Mouse (Mus musculus) stomach, embryonic 14.5 days (tissue): Measurements from ENCODE around the gene Lime1. TPM values are rescaled to one million over a fixed set of nuclear protein-coding genes. Genes with fewer than 3 reads are reported as not detected.

Experiments
- ATAC-seq: fragments of 200-750 bp; cut with Nextera tagmentation; 2 replicates; pipeline ENCODE4 v1.8.0; 2017; ENCODE audit warnings: low read depth, moderate TSS enrichment; ENCODE audit not compliant: insufficient number of reproducible peaks, insufficient read depth, low FRiP score
- H3K27ac ChIP-seq: fragments of 300-500 bp; sonication (generic); 2 replicates; pipeline ENCODE4 v1.5.1; 2014; ENCODE audit warnings: mild to moderate bottlenecking, low read length, moderate library complexity, mixed read lengths
- H3K27me3 ChIP-seq: fragments of 300-500 bp; sonication (generic); 2 replicates; pipeline ENCODE4 v1.6.1; 2014; ENCODE audit warnings: low read length, control low read depth, mixed read lengths; ENCODE audit not compliant: control insufficient read depth, insufficient read depth
- H3K36me3 ChIP-seq: fragments of 300-500 bp; sonication (generic); 2 replicates; pipeline ENCODE4 v1.6.1; 2014; ENCODE audit warnings: mild to moderate bottlenecking, control low read depth, low read length, moderate library complexity, mixed read lengths; ENCODE audit not compliant: control insufficient read depth, insufficient read depth
- H3K4me1 ChIP-seq: fragments of 300-500 bp; sonication (generic); 2 replicates; pipeline ENCODE4 v1.6.1; 2014; ENCODE audit warnings: low read length, control low read depth, mixed read lengths; ENCODE audit not compliant: control insufficient read depth, insufficient read depth
- H3K4me2 ChIP-seq: fragments of 300-500 bp; sonication (generic); replicated peaks from 2 replicates; pipeline ENCODE4 v1.6.1; 2014; ENCODE audit warnings: low read depth, low read length, control low read depth
- H3K4me3 ChIP-seq: fragments of 300-500 bp; sonication (generic); 2 replicates; pipeline ENCODE4 v1.5.1; 2014; ENCODE audit warnings: low read depth, low read length, control low read depth
- H3K9ac ChIP-seq: fragments of 300-500 bp; sonication (generic); replicated peaks from 2 replicates; pipeline ENCODE4 v1.6.1; 2014; ENCODE audit warnings: low read depth, mild to moderate bottlenecking, control low read depth, low read length, moderate library complexity, mixed read lengths
- H3K9me3 ChIP-seq: fragments of 300-500 bp; sonication (generic); 2 replicates; pipeline ENCODE4 v1.6.1; 2016; ENCODE audit warnings: low read depth, low read length, control low read depth; ENCODE audit not compliant: control insufficient read depth
- WGBS: fragments of 180-500 bp; shearing (Covaris S2); extraction: QIAGEN DNeasy Blood & Tissue Kit; methylation state at CpG from one replicate; pipeline ENCODE4 v1.1.7; 2014; 5-methylcytosine and 5-hydroxymethylcytosine counted together
- polyA plus RNA-seq: library from polyadenylated mRNA; unstranded; fragments of >200 nt; fragmentation: Nextera tagmentation; extraction: Ambion mirVana; gene quantifications from 2 replicates; pipeline ENCODE4 v1.2.1, GENCODE M21; 2014

The Lime1 gene
- polyA plus RNA-seq, 1 experiment from 2014 or later: 20.8 TPM

GRCm38 (mm10) chr2:181365655-181366075 is 14.2 kb upstream of the Lime1 start:
- Histone ChIP-seq H3K4me1 (peaks cover 14% of the 10 kb centered on the region), H3K9ac (peak overlapping the region; percentile 83), H3K4me2 (peak overlapping the region; percentile 85), H3K9me3 (no peaks in the 10 kb centered on the region), H3K4me3 (peak overlapping the region; percentile 89), H3K36me3 (peaks cover 36% of the 10 kb centered on the region), H3K27ac (peak overlapping the region; percentile 89), H3K27me3 (no peaks in the 10 kb centered on the region)
- ATAC-seq: peak; percentile 60; the same call in 1 of the 2 replicates
- WGBS: under 1% methylated on average over 20 of the region's 20 CpGs

DNA sequence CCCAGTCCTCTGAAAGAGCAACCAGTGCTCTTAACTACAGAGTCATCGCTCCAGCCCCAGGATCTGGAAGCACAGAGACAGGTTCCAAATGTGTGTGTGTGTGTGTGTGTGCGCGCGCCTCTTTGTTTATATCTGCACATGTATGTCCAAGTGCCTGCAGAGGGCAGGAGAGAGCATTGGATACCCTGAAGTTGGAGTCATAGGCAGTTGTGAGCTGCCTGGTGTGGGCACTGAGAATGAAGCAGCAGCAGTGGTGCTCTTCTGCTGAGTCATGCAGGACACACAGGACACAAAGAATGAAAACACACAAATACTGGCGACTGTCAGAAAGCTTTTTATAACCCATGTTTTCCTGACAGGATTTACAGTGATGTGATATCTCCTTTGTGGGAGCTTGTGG is 9.9 kb upstream of the Lime1 start:
- H3K27me3 ChIP-seq: no peaks in the 10 kb centered on the region
- ATAC-seq: no peak
- WGBS: 98% methylated on average over 5 of the region's 5 CpGs

GRCm38 (mm10) chr2:181375787-181376186 is 4.1 kb upstream of the Lime1 start:
- no peaks in the 10 kb centered on the region for H3K4me1 ChIP-seq
- no peak overlapping the region for H3K4me3 ChIP-seq
- 99% methylated on average over 2 of the region's 2 CpGs for WGBS
- H3K9ac ChIP-seq: no peak overlapping the region
- H3K27ac ChIP-seq: no peak overlapping the region
- ATAC-seq: no peak
- peaks cover 25% of the 10 kb centered on the region for H3K36me3 ChIP-seq
- H3K9me3 ChIP-seq: no peaks in the 10 kb centered on the region
- H3K4me2 ChIP-seq: no peak overlapping the region
- no peaks in the 10 kb centered on the region for H3K27me3 ChIP-seq

More for the DNA sequence above, 9.9 kb upstream of the Lime1 start:
- Histone ChIP-seq H3K4me1 (peaks cover 7% of the 10 kb centered on the region), H3K9me3 (no peaks in the 10 kb centered on the region), H3K36me3 (peaks cover 17% of the 10 kb centered on the region), H3K27ac (no peak overlapping the region), H3K9ac (no peak overlapping the region), H3K4me2 (no peak overlapping the region), H3K4me3 (no peak overlapping the region)

- no peak for ATAC-seq
- no peaks in the 10 kb centered on the region for H3K9me3 ChIP-seq
- no peak overlapping the region for H3K9ac ChIP-seq
- H3K4me2 ChIP-seq: no peak overlapping the region
- H3K4me3 ChIP-seq: no peak overlapping the region
- H3K27me3 ChIP-seq: no peaks in the 10 kb centered on the region
- H3K4me1 ChIP-seq: no peaks in the 10 kb centered on the region
- no peak overlapping the region for H3K27ac ChIP-seq
- 77% methylated on average over 2 of the region's 2 CpGs for WGBS
- peaks cover 33% of the 10 kb centered on the region for H3K36me3 ChIP-seq
Measured at GRCm38 (mm10) chr2:181377230-181377629, 2.6 kb upstream of the Lime1 start.

DNA sequence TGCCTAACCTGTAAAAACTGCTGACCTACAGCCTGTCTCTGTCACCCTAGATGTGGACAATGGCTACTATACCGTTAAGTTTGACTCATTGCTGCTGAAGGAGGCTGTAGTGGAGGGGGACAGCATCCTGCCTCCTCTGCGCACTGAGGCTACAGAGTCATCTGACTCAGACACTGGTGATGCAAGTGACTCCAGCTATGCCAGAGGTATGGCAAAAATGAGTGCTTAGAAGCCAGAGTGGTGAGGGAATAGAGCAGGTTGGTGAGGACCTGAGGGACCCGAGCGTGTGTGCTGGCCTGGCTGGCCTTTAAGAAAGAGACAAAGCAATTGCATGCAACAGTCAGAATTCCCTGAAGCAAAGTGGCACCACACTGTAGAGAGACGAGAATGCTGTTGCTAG is 1.2 kb upstream of the Lime1 start:
- Histone ChIP-seq H3K36me3 (peaks cover 45% of the 10 kb centered on the region), H3K4me2 (no peak overlapping the region), H3K4me3 (no peak overlapping the region), H3K27me3 (no peaks in the 10 kb centered on the region), H3K4me1 (no peaks in the 10 kb centered on the region), H3K9ac (no peak overlapping the region), H3K27ac (no peak overlapping the region), H3K9me3 (no peaks in the 10 kb centered on the region)
- no peak for ATAC-seq
- 91% methylated on average over 5 of the region's 5 CpGs for WGBS

DNA sequence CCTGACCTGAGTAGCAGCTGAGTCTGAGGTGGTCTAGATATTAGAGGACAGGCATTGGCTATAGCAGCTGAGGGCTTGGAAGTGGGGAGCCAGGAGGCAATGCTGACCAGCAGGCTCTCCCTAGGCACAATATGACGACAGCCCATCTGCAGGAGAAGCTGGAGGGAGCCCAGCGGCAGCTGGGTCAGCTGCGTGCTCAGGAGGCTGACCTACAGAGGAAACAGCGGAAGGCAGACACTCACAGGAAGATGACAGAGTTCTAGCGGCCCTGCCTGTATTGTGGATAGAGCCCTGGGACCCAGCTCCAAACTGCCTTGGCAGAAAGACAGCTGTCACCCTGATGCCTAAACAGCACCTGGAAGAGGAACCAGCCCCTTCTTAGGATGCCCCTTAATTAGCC is 373 bp downstream of the Lime1 start:
- H3K9ac ChIP-seq: no peak overlapping the region
- no peak overlapping the region for H3K4me3 ChIP-seq
- peaks cover 46% of the 10 kb centered on the region for H3K36me3 ChIP-seq
- WGBS: 86% methylated on average over 5 of the region's 5 CpGs
- H3K9me3 ChIP-seq: no peaks in the 10 kb centered on the region
- ATAC-seq: no peak
- H3K27ac ChIP-seq: no peak overlapping the region
- H3K4me2 ChIP-seq: no peak overlapping the region
- no peaks in the 10 kb centered on the region for H3K27me3 ChIP-seq
- H3K4me1 ChIP-seq: no peaks in the 10 kb centered on the region

DNA sequence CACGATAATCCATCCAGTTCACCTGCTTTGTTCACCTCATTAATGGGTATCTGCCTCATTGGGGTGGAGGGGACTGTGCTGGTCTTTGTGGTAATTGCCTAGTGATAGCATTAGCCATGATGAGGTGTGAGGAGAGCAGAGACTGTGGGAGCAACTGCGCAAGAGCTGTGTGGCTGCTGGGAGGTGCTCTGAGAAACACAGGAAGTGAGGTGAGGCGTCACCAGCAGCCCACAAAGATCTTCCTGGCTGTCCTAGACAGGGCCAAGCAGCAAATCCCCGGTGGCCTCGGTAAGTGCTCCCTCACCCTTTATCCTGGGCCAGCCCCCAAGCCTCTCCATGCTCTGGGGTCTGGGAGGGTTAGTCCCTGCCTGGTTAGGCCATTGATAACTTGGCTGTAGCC is 1.2 kb downstream of the Lime1 start:
- no peak overlapping the region for H3K4me3 ChIP-seq
- no peaks in the 10 kb centered on the region for H3K27me3 ChIP-seq
- WGBS: 87% methylated on average over 5 of the region's 5 CpGs
- H3K36me3 ChIP-seq: peaks cover 46% of the 10 kb centered on the region
- H3K27ac ChIP-seq: no peak overlapping the region
- H3K4me1 ChIP-seq: no peaks in the 10 kb centered on the region
- ATAC-seq: no peak
- no peak overlapping the region for H3K4me2 ChIP-seq
- no peaks in the 10 kb centered on the region for H3K9me3 ChIP-seq
- H3K9ac ChIP-seq: no peak overlapping the region

- no peaks in the 10 kb centered on the region for H3K4me1 ChIP-seq
- H3K27ac ChIP-seq: no peak overlapping the region
- no peak for ATAC-seq
- H3K4me3 ChIP-seq: no peak overlapping the region
- H3K9ac ChIP-seq: no peak overlapping the region
- no peaks in the 10 kb centered on the region for H3K27me3 ChIP-seq
- peaks cover 46% of the 10 kb centered on the region for H3K36me3 ChIP-seq
- no peak overlapping the region for H3K4me2 ChIP-seq
- no peaks in the 10 kb centered on the region for H3K9me3 ChIP-seq
- 85% methylated on average over 6 of the region's 6 CpGs for WGBS
Measured at GRCm38 (mm10) chr2:181381631-181382306, 1.9 kb downstream of the Lime1 start.

DNA sequence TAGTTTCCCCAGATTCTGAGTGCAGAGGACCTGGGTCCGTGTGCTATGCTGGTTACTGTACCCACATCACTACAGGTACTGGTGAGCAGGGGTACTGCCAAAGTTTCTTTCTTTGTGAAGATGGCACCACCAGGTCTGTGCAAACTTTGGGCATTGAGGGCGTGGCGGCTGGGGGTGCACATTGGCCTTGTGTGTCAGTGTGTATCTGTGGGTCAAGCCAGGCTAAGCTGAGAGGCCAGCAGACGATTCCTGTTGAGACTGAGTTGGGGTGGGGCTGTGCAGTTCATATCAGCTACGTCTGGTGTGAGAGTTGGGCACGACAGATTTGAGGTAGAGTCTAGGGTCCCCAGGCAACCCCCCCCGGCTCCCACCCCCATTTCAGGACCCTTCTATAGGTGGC is 4.6 kb downstream of the Lime1 start:
- Histone ChIP-seq H3K9ac (no peak overlapping the region), H3K4me2 (no peak overlapping the region), H3K27ac (peak overlapping the region; percentile 27; the same call in 1 of the 2 replicates), H3K9me3 (no peaks in the 10 kb centered on the region), H3K36me3 (peaks cover 37% of the 10 kb centered on the region), H3K4me3 (no peak overlapping the region), H3K27me3 (no peaks in the 10 kb centered on the region), H3K4me1 (no peaks in the 10 kb centered on the region)
- 74% methylated on average over 7 of the region's 7 CpGs for WGBS
- ATAC-seq: no peak
